Mouse (Mus musculus): ENCODE measurements around the gene Pnkp.

DNA sequence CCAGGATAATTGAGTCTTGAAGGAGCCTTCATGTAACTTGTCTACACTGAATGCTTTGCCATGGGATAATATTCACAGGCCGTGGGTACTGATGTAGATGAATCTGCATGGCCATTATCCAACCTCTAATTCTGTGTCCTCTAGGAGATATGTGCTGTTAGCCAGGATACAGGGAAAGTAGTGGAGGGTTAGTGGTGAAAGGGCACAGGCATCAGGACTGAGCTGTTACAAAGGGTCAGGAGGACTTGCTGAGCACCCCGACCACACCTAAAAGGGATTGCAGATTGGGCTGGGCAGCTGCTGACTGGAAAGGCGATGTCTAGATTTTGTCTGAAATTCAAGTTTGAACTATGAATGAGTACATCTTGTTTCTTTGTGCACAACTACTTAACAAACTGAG is 36.4 kb upstream of the Pnkp start:
- TF ChIP-seq FLI1 (IDR thresholded peaks at IDR 0.05; ENCODE audit: low read length) (no peak), GATA1 (IDR thresholded peaks at IDR 0.05; ENCODE audit: borderline replicate concordance, low read length) (no peak)
